Mouse (Mus musculus) frontal cortex, postnatal 14 days (tissue): ENCODE measurements around the gene Gm21789.
"Not testable (repeated sequence)": the region's sequence is repeated elsewhere in the genome, so short reads cannot be mapped to it uniquely, and the experiment has no call there.

ENCODE experiments used
- DNase-seq, 2 experiments: peaks; one replicate each; pipeline ENCODE4 v3.0.0; 2022; ENCODE audit warnings: low spot score in 2 of 2

Gm21789 gene

GRCm38 (mm10) chrX:32941468-32941867 is at the start of gene Gm21789:
Gene Gm21789, plus strand, starts transcription at chrX:32941768.
- DNase-seq, result not testable (repeated sequence)

DNA sequence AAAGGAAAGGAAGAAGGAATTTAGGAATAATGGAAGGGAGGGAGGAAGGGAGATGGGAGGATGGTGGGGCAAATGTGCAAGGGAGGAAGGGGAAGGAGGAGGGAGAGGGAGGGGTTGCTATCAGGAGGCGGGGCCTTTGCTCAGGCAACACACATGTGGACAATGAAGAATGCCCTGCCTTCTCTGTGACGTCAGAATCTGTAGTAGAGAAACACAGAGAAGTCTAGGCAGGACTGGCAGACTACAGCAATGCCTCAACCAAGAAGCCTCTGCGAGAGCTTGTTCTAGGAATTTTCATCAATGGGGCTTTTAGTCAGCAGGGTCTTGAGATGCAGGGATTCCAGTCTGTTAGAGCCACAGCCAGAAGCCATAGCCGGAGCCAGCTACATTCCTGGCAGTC is 47.2 kb upstream of the Gm21789 start, which contains the start of gene Btbd35f30:
Btbd35f30 (plus strand) TSS at position 301 of the 400 bp plus-strand sequence.
- not testable (repeated sequence) for DNase-seq

DNA sequence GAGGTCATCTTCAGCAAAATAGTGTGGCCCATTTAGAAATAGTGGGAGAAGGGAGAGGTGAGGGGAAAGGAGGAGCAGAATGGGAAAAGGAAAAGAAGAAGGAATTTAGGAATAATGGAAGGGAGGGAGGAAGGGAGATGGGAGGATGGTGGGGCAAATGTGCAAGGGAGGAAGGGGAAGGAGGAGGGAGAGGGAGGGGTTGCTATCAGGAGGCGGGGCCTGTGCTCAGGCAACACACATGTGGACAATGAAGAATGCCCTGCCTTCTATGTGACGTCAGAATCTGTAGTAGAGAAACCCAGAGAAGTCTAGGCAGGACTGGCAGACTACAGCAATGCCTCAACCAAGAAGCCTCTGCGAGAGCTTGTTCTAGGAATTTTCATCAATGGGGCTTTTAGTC is 32.0 kb downstream of the Gm21789 start, which contains the start of gene Btbd35f5:
Btbd35f5 (plus strand) TSS at position 301 of the 400 bp plus-strand sequence.
- DNase-seq, result not testable (repeated sequence)
